Mouse (Mus musculus) MEL-GATA-1-ER (cell line): ENCODE results near the gene Disp2.

Source experiments
- DNase-seq: peaks from one replicate; pipeline ENCODE4 v3.0.0-alpha.2; 2012; ENCODE audit warnings: low read depth; ENCODE audit errors: extremely low read depth

Disp2 gene

DNA sequence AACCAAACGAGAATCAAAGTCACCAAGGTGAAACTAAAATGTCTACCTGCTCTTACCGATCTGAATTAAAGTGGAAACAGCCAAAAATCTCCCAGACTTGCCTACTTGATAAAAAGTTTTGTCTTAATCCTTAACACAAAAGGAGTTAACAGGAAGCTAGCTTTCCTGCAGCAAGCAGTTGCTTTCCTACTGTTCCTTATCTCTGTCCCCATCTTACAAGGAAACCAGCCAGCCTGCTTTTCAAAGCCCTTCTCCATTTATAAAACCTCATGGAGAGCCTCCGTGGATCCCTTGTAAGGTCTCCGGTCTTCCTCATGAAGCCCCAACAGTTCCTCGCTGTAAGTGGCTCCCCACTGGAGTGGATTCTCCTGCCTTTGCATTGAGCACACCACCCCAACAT lies 58.8 kb downstream of the Disp2 start:
- DNase-seq: no peak

DNA sequence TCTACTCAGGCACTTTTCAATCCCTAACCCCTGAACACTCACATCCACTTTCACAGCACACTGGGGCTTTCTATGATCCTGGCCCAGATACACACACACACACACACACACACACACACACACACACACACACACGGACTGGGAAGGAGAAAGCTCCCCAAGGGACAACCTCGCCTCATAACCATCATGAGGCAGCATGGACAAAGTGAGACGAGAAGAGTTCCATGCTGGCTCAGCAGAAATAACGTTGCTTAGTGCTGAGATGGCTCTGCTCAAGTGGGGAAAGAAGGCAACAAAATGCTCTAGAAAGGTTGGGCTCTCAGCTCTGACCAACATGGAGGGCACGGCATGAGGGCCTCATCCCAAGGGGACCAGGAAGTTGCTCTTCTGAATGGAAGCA lies 61.7 kb downstream of the Disp2 start:
- DNase-seq: no peak

DNA sequence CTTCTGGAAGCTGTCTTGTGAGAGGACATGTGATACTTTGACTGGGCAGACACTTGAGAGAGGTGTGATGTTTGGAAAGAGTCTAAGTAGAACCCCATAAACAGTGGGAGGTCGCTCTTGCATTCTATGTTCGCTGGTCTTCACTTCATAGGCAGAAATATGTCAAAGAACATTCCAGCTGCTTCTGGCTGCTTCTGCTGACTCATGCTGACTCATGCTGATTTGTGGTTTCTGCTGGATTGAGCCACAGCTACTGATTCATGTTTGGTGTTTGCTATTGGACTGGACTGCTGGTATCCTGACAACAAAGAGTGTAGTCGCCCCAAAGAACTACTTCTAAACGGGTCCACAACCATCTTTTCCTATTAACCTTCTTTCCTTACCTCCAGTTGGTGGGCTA lies 62.3 kb downstream of the Disp2 start:
- DNase-seq: peak; percentile 58

DNA sequence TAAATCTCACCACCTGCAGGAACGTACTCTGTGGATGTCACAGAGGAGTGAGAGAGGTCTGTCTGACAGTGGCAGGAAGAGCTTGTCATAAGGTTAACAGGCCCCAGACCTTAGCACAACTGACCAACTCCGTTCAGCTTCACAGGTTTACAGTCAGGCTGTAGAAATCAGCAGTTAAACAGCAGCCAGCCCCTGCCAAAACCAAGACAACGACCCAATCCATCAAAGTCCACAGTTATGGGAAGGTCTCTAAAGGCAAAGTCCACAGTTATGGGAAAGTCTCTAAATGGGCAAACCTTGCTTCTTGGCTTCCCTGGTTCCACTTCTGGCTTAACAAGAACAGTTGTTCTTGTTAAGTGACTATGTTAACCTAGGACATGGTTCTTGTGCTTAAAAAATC lies 64.9 kb downstream of the Disp2 start:
- no peak for DNase-seq

DNA sequence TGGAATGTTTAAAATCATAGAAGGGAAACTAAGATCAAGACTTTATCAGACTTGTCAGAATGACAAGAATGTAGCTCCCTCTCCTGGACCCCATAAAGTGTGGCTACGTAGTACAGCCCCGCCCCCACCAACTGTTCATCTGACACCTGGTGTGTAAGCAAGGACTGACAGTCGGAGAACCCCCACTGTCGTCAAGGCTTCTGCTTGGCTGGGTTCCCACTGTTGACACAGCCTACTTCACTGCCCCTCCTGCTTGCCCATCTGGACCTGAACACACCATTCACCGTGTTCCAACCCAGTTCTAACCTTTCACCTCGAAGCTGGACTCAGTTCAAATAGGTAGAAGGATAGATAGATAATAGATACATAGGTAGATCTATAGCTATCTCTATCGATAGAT lies 66.7 kb downstream of the Disp2 start:
- no peak for DNase-seq

DNA sequence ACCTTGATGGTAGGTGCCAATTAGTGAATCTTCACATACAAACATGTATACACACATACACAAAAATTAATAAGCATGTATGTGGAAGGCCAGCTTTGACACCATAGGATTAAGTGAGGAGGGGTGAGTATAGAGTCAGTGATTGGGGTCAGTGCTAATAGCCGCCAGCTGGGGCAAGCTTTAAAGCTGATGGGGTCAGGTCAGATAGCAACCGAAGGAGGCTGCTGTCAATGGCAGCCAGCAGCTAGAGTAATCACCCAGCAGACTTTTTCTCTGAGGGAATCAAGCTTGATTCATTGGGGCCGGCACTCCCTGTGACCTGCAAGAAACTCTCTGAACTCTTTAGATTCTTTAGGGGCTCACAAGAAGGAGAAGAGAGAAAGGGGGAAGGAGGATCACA lies 72.2 kb downstream of the Disp2 start:
- no peak for DNase-seq
